Mouse (Mus musculus) common myeloid progenitor, adult 5-6 weeks (primary cell): ENCODE results near the gene Ap1m2. TPM values are rescaled to one million over a fixed set of nuclear protein-coding genes. Genes with fewer than 3 reads are reported as not detected.
A peak's percentile ranks its signal among the peaks of the same experiment; 100 is the strongest.
"Not testable (repeated sequence)": the region's sequence is repeated elsewhere in the genome, so short reads cannot be mapped to it uniquely, and the experiment has no call there.

Source experiments
- ATAC-seq: replicated peaks from 2 replicates; pipeline ENCODE4 v1.8.0; 2016; ENCODE audit warnings: low read depth, mild to moderate bottlenecking, moderate TSS enrichment, inconsistent platforms; ENCODE audit not compliant: poor library complexity, severe bottlenecking
- total RNA-seq: library from RNA; stranded (forward); fragments of 200-1000, 187-1606 nt; gene quantifications from 2 replicates; pipeline ENCODE4 v1.2.3, GENCODE M21; 2017

Ap1m2 gene
- total RNA-seq, 1 experiment from 2014 or later = 0.37 TPM

GRCm38 (mm10) chr9:21329041-21329440 lies 16.9 kb upstream of the Ap1m2 start:
- ATAC-seq = no peak

GRCm38 (mm10) chr9:21328041-21328440 lies 15.9 kb upstream of the Ap1m2 start:
- ATAC-seq = peak; percentile 61

GRCm38 (mm10) chr9:21327569-21327968 lies 15.4 kb upstream of the Ap1m2 start:
- peak; percentile 15 for ATAC-seq

- ATAC-seq = no peak; the same call in 1 of the 2 replicates
Measured at GRCm38 (mm10) chr9:21324269-21324668, 12.1 kb upstream of the Ap1m2 start.

GRCm38 (mm10) chr9:21322917-21323297 lies 10.8 kb upstream of the Ap1m2 start:
- ATAC-seq = not testable (repeated sequence)

- ATAC-seq = no peak
Measured at GRCm38 (mm10) chr9:21322211-21322916, 10.2 kb upstream of the Ap1m2 start.

GRCm38 (mm10) chr9:21321513-21321835 lies 9.3 kb upstream of the Ap1m2 start:
- peak; percentile 66 for ATAC-seq

GRCm38 (mm10) chr9:21320619-21321512 lies 8.7 kb upstream of the Ap1m2 start, which contains the start of gene Slc44a2:
TSS of gene Slc44a2 (plus strand) at chr9:21320698.
- ATAC-seq = peak; percentile 71

- ATAC-seq = no peak
Measured at GRCm38 (mm10) chr9:21320280-21320618, 8.1 kb upstream of the Ap1m2 start.

- no peak for ATAC-seq
Measured at GRCm38 (mm10) chr9:21319503-21319902, 7.4 kb upstream of the Ap1m2 start.

GRCm38 (mm10) chr9:21318792-21319191 lies 6.7 kb upstream of the Ap1m2 start:
- ATAC-seq = 0 out of 2 replicates have a peak, but pooled peaks have one; percentile 12

- ATAC-seq = peak; percentile 12; the same call in 1 of the 2 replicates
Measured at GRCm38 (mm10) chr9:21316696-21317095, 4.6 kb upstream of the Ap1m2 start.

GRCm38 (mm10) chr9:21315421-21315820 lies 3.3 kb upstream of the Ap1m2 start:
- no peak for ATAC-seq

GRCm38 (mm10) chr9:21314367-21315140 lies 2.4 kb upstream of the Ap1m2 start:
- no peak for ATAC-seq

GRCm38 (mm10) chr9:21313394-21313793 lies 1.3 kb upstream of the Ap1m2 start:
- ATAC-seq = peak; percentile 89

- no peak for ATAC-seq
Measured at GRCm38 (mm10) chr9:21311695-21312094, 442 bp downstream of the Ap1m2 start.

- peak; percentile 79 for ATAC-seq
Measured at GRCm38 (mm10) chr9:21309150-21309741, 2.9 kb downstream of the Ap1m2 start.

GRCm38 (mm10) chr9:21305065-21305464 lies 7.1 kb downstream of the Ap1m2 start:
- ATAC-seq = no peak

- ATAC-seq = no peak
Measured at GRCm38 (mm10) chr9:21299014-21299413, 13.1 kb downstream of the Ap1m2 start.

- no peak for ATAC-seq
Measured at GRCm38 (mm10) chr9:21292271-21292670, 19.9 kb downstream of the Ap1m2 start.
